Mouse (Mus musculus): ENCODE data around the gene Zbtb7b.

Zbtb7b gene

GRCm38 (mm10) chr3:89388901-89389740 lies 5.5 kb downstream of the Zbtb7b start:
- peak in 1 of 2 experiments; percentile 51 for DNase-seq (ENCODE audit: low spot score in 2 of 2)

- no peak for DNase-seq (ENCODE audit: low spot score in 2 of 2)
Observed at GRCm38 (mm10) chr3:89388134-89388881, 6.3 kb downstream of the Zbtb7b start.

GRCm38 (mm10) chr3:89387632-89388031 lies 6.9 kb downstream of the Zbtb7b start:
- no peak for DNase-seq (ENCODE audit: low spot score in 2 of 2)

- no peak for DNase-seq (ENCODE audit: low spot score in 2 of 2)
Observed at GRCm38 (mm10) chr3:89386438-89387420, 7.8 kb downstream of the Zbtb7b start.

- DNase-seq (ENCODE audit: low spot score in 2 of 2), result no peak
Observed at GRCm38 (mm10) chr3:89385451-89385850, 9.1 kb downstream of the Zbtb7b start.

- DNase-seq (ENCODE audit: low spot score in 2 of 2), result no peak
Observed at GRCm38 (mm10) chr3:89384331-89385076, 10.1 kb downstream of the Zbtb7b start.

GRCm38 (mm10) chr3:89383651-89384255 lies 10.8 kb downstream of the Zbtb7b start:
- DNase-seq (ENCODE audit: low spot score in 2 of 2), result no peak

- no peak for DNase-seq (ENCODE audit: low spot score in 2 of 2)
Observed at GRCm38 (mm10) chr3:89382950-89383349, 11.6 kb downstream of the Zbtb7b start.

- no peak for DNase-seq (ENCODE audit: low spot score in 2 of 2)
Observed at GRCm38 (mm10) chr3:89382033-89382882, 12.3 kb downstream of the Zbtb7b start.

- DNase-seq (ENCODE audit: low spot score in 2 of 2), result no peak
Observed at GRCm38 (mm10) chr3:89381233-89381632, 13.3 kb downstream of the Zbtb7b start.

- no peak for DNase-seq (ENCODE audit: low spot score in 2 of 2)
Observed at GRCm38 (mm10) chr3:89380711-89381110, 13.9 kb downstream of the Zbtb7b start.

- no peak for DNase-seq (ENCODE audit: low spot score in 2 of 2)
Observed at GRCm38 (mm10) chr3:89380291-89380690, 14.3 kb downstream of the Zbtb7b start.

GRCm38 (mm10) chr3:89379388-89380131 lies 15.0 kb downstream of the Zbtb7b start:
- DNase-seq (ENCODE audit: low spot score in 2 of 2), result no peak

- DNase-seq (ENCODE audit: low spot score in 2 of 2), result peak; percentile 59 to 76
Observed at GRCm38 (mm10) chr3:89378394-89379067, 16.0 kb downstream of the Zbtb7b start.

GRCm38 (mm10) chr3:89377831-89378230 lies 16.7 kb downstream of the Zbtb7b start:
- DNase-seq (ENCODE audit: low spot score in 2 of 2), result no peak

- DNase-seq (ENCODE audit: low spot score in 2 of 2), result no peak
Observed at GRCm38 (mm10) chr3:89373581-89374231, 20.9 kb downstream of the Zbtb7b start.

GRCm38 (mm10) chr3:89367338-89367737 lies 27.2 kb downstream of the Zbtb7b start:
- DNase-seq (ENCODE audit: low spot score in 2 of 2), result no peak

Data from frontal cortex, postnatal 36 days (tissue).